Mouse (Mus musculus) inflammation-experienced regulatory T-cells, adult 6 months (primary cell): Measurements from ENCODE around the gene Nlrp4c. TPM values are rescaled to one million over a fixed set of nuclear protein-coding genes. Genes with fewer than 3 reads are reported as not detected.
"Not testable (repeated sequence)": the region's sequence is repeated elsewhere in the genome, so short reads cannot be mapped to it uniquely, and the experiment has no call there.

Experiments
- ATAC-seq: one replicate; pipeline ENCODE4 v1.8.0; 2017
- polyA plus RNA-seq, 3 experiments: library from polyadenylated mRNA; unstranded; fragments of 100-300 nt; shearing (Covaris generic); gene quantifications; one replicate each; pipeline ENCODE4 v1.2.1; 2017

Gene Nlrp4c
- not detected for polyA plus RNA-seq

GRCm38 (mm10) chr7:6044861-6045260 is at the start of gene Nlrp4c:
Nlrp4c (plus strand) TSS chr7:6045161.
- ATAC-seq: no peak

- no peak for ATAC-seq
Measured at GRCm38 (mm10) chr7:6010910-6011309, 34.1 kb upstream of the Nlrp4c start, which contains the start of gene Vmn1r65. Vmn1r65 (minus strand) TSS chr7:6011010.

GRCm38 (mm10) chr7:6119501-6119900 is 74.5 kb downstream of the Nlrp4c start:
- ATAC-seq: no peak

- ATAC-seq: not testable (repeated sequence)
Measured at GRCm38 (mm10) chr7:6120104-6120503, 75.1 kb downstream of the Nlrp4c start.

GRCm38 (mm10) chr7:6121128-6121527 is 76.2 kb downstream of the Nlrp4c start:
- not testable (repeated sequence) for ATAC-seq

GRCm38 (mm10) chr7:6126690-6127448 is 81.9 kb downstream of the Nlrp4c start:
- peak; percentile 93 for ATAC-seq

GRCm38 (mm10) chr7:6130346-6130745 is 85.4 kb downstream of the Nlrp4c start:
- no peak for ATAC-seq

GRCm38 (mm10) chr7:6132646-6133045 is 87.7 kb downstream of the Nlrp4c start:
- ATAC-seq: no peak

- no peak for ATAC-seq
Measured at GRCm38 (mm10) chr7:6136497-6136896, 91.5 kb downstream of the Nlrp4c start.

GRCm38 (mm10) chr7:6139295-6139694 is 94.3 kb downstream of the Nlrp4c start:
- no peak for ATAC-seq

GRCm38 (mm10) chr7:6143991-6144531 is 99.1 kb downstream of the Nlrp4c start:
- ATAC-seq: no peak

- no peak for ATAC-seq
Measured at GRCm38 (mm10) chr7:6145423-6146188, 100.6 kb downstream of the Nlrp4c start.

- ATAC-seq: no peak
Measured at GRCm38 (mm10) chr7:6146194-6146981, 101.4 kb downstream of the Nlrp4c start.

GRCm38 (mm10) chr7:6146982-6147325 is 102.0 kb downstream of the Nlrp4c start:
- ATAC-seq: no peak

GRCm38 (mm10) chr7:6147688-6148087 is 102.7 kb downstream of the Nlrp4c start:
- ATAC-seq: no peak

- no peak for ATAC-seq
Measured at GRCm38 (mm10) chr7:6151266-6151665, 106.3 kb downstream of the Nlrp4c start.

- ATAC-seq: no peak
Measured at GRCm38 (mm10) chr7:6152036-6152435, 107.1 kb downstream of the Nlrp4c start.

- no peak for ATAC-seq
Measured at GRCm38 (mm10) chr7:6153131-6153530, 108.2 kb downstream of the Nlrp4c start.

- no peak for ATAC-seq
Measured at GRCm38 (mm10) chr7:6154164-6154563, 109.2 kb downstream of the Nlrp4c start.
